Mouse (Mus musculus) mesoderm, embryonic 11.5 days (tissue): ENCODE results near the gene Irf1.

ENCODE experiments used
- DNase-seq: peaks from one replicate; pipeline ENCODE4 v3.0.0-alpha.2; 2012; ENCODE audit warnings: low read depth, low spot score

Irf1 gene

DNA sequence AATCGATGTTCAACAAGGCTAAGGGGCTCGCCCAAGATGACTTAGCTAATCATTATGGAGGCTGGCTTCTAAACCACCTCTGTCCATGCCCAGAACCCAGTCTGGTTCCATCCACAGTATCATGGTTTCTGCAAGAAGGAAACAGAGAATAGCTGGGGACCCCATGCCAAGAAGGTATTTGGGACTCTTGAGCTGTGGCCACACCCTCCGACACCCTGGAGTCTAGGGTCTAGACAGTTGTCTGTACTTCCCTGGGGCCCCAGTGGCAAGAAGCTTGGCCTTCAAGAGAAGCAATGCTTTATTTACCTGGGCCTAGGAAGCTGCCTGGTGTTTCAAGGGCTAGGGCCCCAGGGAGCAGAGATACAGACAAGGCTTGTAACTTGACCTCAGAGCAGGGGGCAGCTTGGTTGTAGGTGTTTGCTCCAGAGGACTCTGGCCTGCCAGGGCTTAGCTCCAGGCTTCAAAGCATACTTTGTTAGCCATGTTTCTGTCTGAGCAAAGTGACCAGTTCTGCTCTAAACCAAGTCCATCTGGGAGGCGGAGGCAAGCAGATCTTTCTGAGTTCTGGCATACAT is 11.5 kb downstream of the Irf1 start:
- no peak for DNase-seq

DNA sequence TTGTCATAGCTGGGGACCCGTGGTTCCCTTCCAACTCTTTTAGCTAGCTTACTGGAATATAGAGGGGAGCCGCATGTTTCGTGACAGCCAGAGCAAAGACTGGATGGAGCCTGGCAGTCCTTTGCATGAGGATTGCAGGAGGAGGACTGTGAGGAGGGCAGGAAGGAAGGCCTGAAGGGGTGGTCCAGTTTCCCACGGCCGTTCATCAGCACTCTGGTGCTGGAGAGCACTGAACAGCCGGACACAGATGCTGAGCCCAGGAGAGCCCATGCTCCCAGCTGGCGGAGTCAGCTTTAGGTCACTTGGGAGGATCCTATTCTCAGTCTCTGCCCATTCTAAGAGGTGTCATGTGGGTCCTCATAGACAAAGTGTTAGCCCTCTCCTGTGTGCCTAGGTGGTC is 12.2 kb downstream of the Irf1 start:
- DNase-seq = no peak

DNA sequence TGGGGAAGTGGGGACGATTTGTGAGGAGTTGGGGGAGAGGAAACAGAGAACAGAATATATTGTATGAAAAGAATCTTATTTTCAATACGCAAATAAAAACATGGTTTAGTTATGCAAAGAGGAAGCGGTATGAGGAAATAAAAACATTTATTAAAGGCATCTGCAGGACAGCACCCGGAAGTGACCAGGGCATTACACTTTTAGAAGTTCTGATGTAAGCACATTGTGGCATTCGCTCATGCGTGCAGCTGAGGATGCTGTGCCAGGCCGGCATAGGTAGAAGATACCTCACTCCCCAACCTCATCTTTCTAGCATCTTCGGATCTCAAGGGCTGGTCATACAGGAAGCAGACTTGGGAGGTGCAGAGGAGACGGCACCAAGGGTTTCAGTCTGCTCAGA is 13.5 kb downstream of the Irf1 start:
- DNase-seq = no peak

DNA sequence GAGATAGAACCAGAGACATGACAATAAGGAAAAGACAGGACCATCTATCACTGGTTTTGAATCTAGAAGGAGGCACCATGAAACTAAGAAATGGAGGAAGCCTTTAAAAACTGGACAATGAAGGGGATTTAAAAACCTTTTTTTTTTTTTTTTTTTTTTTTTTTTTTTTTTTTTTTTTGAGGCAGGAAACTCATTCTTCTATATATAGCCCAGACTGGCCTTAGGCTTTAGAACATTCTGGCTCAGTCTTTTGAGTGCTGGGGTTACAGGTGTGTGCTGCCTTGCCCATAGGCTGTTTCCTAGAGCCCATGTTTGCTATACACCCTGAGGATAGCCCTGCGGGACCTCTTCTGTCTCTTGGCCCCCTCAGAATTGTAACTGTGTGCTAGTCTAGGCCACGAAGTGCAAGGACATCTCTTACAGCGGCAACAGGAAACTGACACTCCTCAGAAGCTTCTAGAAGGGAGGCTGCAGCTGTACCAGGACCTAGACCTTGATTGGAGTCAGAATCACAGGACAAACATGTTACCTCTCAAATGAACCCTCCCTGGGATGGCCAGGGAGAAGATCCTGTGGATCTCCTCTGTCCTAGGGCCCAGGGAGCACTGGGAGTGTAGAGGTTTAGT is 15.6 kb downstream of the Irf1 start:
- no peak for DNase-seq

DNA sequence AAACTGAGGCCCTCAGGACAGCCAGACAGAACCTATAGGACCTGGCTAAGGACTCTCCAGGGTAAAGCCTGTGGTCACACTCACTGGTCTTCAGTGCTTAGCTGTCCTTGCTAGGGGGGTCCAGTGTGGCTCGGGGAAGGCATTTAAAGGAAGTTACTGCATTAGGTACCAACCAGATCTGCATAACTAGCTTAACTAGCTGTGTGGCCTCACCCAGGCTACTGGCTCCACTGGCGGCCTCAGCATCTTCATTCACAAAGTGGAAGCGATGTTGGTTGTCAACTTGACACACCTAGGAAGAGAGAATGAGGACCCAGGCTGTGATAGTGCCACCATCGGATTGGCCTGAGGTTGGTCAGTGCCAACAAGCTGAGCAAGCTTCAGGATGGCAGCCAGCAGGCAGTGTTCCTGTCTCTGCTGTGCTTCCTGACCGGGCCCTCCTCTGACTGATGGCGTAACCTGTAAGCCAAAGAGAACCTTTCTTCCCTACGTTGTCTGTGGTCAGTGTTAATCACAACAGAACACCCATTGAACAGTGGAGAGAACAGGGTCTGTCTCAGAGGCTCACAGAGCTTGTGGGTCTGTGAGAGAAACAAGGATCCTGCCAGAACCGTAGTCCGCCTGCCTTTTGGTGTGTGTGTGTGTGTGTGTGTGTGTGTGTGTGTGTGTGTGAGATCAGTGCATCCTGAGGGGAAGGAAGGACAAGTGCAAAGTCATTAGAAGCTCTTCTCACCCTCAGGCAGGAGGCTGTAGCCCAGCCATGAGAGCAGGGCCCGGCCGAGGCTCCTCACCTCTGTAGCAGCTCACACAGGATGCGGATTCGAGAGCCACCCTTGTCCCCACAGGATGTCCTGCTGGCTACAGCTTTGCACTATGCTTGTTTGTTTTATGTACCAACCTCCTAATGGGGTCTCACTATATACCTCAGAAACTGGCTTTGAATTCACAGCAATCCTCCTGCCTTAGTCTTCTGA is 16.5 kb downstream of the Irf1 start:
- no peak for DNase-seq

DNA sequence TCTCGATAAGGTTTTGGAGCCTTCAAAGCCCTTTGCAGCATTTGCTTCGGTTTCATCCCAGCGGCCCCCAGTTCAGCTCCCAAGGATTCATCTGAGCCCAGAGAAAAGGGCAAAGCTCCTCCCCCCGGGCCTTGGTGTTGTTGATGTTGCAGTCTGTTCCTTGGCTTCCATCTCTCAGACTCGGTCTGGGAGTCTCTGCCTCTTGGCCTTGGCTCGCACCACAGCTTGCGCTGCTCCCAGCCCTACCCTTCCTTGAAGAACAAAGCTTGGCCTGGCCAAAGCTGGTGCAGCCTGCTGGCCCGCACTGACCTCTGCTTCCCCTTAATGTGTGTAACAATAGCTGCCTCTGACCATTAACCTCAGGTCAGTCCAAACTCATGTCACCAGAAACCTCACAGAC is 18.4 kb downstream of the Irf1 start:
- DNase-seq = no peak

DNA sequence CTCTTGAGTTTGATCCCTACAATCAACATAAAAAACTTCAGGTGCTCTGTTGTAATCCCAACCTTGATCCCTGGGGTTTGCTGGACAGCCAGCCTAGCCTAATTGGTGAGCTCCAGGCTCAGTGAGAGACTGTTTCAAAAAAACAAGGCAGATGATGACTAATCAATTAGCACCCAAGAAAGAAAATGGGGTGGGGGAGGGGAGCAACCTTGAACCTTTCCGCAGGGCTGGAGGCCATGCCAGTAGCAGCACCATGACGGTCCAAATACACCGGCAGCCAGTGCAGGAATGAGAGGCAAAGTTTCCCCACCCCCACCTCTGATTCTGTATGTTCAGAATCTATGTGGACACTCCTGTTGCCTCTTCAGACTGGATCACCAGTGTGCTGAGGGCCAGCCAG is 19.5 kb downstream of the Irf1 start:
- no peak for DNase-seq

DNA sequence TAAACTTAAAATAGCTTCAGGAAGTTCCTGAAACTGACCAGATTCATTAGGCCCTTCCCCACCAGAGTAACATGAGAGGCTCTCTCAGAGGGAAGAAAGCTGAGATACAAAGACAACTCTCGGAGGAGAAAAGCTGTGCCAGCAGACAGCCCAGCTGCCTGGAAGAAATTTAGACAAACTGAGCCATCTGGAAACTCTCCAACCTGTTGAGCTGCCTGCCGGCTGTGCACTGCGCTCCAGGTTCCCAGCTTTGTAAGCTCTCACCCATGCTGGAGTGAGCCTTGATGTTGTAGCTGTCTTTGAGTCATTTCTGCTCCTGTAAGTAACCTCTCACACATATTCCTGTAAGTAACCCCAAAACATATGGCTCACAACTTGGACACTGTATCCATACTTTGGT is 23.2 kb downstream of the Irf1 start:
- DNase-seq = no peak

DNA sequence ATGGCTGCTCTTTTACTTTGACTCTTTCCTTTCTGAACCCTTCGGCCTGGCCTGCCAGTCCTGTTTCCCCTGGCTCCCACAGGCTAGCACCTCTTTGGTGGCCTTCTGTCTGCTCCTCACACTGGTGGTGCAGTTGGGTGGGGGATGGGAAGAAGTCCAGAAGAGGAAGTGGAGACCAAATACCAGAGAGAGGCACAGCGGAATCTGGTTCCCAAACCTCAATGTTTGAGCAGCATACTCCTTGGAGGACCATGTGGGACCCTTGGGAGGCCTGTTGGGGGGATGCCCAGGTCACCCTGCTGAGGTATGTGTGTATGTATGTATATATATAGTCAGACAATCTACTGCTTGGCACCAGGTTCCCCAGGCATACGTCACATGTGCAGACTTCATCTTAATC is 24.2 kb downstream of the Irf1 start:
- no peak for DNase-seq

DNA sequence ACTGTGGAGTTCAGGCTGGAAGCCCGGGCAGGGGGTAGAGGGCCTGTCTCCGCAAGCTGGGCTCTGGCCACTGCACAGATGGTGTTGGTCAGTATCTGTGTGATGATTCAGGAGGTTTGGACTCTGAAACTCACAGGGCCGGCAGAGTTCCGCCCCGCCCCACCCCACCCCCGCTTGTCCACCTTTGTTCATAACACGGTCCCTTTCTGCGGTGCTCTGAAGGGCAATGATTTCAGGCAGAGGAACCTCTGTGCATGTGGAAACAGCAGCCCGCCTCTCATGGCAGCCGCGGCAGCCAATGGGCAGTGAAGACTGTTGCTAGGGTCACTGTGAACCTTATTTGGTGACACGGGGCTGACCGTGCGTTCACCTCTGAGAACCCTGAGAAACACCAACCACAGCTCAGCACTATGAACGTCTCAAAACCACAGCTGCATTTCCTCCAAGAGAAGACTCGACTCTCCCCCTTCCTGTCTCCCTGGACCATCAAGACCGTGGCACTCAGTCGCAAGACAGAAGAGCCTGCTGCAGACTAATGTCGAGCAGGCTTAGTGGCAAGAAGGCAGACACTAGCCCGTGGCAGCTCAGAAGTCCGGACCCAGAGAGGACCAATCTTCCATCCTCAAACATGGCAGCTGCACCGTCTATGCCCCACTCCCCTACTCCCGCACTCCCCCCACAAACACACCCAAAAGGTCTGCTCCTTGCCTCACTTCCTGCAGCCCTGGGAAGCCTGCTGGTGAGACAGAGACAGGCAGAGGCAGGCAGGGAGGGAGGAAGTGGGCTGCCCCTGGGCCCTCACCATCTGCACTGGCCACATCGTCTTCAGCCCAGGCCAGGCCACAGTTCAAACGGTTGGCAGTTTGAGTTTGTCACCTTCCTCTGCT is 25.1 kb downstream of the Irf1 start:
- DNase-seq = no peak

DNA sequence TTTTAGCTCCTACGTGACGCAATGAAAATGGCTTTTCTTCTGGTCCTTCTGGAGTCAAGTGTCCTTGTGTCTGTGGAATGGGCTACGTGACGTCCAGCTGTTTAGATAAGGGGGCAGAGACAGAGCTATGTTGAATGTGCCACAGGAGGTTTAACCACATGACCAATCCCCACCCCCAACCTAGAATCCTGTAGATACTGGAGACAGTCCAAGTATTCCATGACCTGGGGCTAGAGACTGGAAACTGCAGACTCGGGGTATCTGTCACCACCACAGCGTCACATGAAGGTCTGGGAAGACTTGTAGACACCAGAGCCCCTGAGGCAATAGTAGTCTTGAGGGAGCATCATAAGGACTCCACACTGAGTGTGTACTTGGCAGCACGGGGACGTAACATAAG is 26.0 kb downstream of the Irf1 start:
- no peak for DNase-seq

DNA sequence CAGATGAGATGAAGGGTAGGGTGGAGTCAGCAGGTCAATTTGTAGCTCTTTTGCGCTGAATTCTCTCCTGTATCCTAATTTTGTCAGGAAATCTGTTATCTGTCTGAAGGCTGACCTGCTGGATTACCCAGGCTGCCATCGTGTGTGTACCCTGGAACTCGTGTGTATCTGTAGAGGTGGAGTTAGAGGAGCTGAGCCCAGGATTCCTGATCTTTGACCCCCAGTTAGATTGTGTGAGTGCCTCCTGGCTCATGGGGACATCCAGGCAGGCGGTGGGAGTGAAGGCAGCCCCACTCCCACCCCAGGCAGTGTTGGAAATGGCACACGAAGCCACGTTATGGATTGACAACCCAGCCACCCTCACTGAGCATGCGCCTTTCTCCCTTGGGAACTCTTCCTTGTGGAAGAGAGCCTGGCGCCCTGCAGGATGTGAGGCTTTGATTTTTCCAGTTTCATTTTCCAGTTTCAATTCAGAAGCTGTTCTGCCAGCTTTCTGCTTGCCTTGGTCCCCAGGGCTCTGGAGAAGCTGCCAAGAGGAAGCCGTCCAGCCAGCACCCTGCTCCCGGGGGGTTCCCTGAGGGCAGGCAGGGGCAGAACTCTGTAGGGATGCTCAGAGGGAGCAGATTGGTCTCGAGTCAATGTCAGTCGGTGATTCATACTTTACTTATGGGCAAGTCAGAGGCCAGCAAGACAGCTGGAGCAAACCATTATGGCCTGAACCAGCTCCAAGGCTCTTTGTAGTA is 26.8 kb downstream of the Irf1 start:
- no peak for DNase-seq

DNA sequence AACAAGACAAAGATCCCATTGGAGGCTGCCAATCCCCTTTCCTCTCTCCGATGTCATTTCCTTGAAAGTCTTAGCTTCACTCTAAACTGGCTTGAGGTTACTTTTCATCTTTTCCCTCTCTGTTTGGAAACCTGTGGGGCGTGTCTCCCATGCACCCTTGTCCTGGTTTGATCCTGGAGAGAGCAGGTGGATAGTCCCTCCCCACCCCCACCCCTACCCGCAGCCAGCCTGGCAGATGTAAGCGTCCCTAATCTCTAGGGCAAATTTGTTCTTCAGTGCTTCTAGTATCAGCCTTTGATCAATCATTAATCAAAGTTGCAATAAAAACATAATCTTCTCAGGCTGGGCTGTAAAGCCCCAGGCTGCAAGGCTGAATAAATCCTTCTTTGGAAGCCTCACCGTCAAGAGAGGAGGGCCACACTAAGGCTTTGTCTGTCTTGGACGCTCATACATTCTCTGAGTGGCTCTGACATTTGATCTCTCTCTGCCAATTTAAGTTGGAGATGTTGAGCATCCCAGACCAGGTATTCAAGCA is 27.6 kb downstream of the Irf1 start:
- no peak for DNase-seq

DNA sequence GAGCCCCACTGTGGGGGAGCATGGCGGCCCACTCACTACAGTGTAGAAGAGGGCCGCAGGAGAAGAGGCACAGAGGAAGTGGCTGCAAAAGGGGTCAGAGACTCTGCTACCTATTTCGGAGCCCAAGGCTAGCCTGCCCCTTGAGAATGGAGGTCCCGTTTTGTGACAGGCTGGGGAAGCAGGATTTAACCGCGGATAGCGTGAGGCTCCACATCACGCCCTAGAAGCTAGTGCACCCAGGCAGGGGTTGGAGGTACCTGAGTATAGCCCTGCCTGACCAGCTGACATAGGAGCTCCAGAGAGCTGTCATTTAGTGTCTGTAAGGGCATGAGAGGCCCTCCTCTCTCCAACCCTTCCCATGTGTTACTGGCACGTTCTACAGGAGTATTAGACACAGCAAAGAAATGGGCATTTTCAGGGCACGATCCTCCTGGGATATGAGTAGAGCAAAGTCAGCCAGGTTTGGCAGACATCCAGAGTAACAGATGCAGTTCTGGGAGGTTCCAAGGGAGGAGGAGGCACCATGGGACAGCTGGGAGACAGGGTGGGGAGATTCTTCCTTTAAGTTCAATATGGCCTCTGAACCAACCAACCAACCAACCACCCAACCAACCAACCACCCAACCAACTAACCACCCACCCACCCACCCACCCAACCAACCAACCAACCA is 28.4 kb downstream of the Irf1 start:
- DNase-seq = no peak

DNA sequence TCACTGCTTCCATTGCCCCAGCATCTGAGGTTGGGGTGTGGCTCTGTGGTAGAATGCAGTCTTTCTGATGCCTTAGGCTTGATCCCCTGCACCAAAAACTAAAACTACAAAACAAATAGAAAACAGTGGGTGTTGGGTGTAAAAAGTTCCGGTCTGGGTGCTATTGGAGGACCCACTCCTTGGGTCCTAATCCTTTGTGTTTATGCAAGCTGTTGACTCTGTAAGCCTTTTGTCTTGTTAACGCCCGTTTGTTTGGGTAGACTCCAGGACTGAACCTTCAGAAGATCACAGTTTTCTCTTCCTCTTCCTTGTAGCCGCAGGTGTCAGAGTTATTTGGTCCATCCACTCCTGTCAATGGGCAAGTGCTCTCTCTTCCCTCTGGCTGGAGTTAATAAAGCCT is 30.2 kb downstream of the Irf1 start:
- DNase-seq = no peak

DNA sequence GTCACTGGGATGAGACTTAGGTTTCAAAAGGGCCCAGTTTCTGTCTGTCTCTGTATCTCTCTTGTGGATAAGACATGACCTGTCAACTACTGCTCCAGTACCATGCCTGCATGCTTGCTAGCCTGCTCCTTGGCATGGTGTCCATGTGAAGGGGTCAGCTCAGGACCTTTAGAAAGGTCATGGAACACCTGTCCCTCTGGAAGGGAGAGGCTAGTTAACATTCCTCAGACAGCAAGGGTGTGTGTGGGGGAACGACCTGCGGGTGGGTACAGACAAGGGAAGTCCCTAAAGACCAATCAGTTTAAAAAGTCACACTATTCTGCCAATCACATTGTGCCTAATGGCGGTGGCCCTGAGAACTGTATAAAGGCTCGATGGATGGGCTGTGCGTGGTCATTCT is 31.2 kb downstream of the Irf1 start:
- no peak for DNase-seq

DNA sequence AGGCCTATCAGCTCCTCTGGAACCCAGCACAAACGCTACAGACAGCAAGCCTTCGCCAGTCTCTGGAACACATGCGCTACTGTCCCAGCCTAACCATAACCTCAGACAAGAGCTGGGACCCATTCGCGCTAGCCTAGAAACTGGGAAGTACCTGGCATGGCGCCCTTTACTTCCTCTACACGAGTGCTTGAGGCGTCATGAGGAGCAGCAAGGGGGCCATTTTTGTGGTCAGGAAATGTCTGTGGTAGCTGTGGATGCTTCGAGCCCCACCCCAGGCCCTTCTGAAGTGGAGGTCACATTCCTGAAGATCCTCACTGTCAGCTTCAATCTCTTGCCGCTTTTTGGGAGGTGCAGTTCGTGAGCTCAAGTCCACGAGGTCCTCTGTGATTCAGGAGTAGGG is 33.3 kb downstream of the Irf1 start:
- no peak for DNase-seq

DNA sequence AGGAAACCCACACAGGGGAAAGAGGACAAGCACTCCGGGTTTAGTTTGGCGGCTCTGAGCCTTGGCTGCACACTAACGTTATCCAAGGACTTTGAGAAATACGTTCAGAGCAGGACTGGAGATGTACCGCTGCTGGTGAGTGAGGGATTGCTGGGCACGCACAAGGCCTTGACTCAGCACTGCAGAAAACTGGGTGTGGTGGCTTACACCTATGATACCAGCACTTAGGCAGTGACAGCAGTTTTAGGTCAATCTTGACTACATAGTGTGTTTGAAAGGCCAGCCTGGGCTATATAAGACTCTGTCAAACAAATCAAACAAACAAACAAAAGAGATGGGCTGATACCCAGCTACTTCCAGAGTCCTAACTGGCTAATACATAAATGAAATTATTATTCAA is 33.7 kb downstream of the Irf1 start:
- DNase-seq = no peak

DNA sequence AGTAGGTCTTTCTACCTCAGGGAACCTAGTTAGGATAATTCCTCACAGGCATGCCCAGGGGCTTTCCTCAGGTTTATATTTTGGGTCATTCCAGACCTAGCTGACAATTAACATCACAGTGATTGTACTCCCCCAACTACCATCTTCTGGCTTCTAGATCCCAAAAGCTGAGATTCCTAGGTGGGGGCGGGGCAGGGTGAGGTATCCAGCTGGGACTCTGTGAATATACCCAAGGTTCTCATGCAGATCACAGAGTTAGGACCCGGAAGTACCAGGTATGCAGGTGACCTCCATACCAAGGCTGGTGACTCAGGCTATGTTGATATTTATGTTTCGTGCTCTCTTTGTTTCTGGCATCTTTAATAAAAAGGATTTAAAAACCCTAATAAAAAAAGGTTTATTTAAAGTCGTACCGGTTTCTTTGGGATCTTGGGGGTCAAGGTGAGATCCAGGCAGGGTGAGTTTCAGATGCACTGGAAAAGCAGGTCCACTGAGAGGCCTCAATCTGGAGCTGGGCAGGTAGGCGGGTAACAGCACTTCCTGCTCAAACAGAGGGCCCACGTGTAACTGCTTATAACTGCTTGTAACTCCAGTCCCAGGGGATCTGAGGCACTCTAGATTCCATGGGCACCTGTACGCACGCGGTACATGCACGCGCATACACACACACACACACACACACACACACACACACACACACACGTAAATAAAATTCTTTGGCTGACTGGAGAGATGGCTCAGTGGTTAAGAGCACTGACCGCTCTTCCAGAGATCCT is 34.9 kb downstream of the Irf1 start:
- DNase-seq = no peak

DNA sequence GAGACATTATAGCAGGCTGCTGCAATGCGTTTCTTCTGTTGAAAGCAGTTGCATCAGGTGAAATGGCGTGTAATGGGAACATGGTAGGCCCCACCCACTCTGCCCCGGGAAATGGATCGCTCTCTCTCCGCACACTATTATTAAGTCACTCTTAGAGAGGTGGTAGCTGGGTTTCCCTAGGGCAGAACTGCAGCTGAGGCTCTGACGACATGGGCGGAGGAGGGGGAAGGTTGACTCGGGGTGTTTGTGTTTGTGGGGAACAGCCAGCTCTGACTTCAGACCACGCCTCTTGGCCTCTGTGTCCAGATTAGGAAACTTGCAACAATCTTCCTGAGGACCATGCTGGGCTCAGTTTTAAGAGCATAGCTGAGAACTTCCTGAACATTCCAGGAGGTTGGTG is 36.0 kb downstream of the Irf1 start:
- DNase-seq = no peak
